Mouse (Mus musculus) hindbrain, embryonic 14.5 days (tissue): ENCODE data around the gene Olfr1475. TPM values are rescaled to one million over a fixed set of nuclear protein-coding genes. Genes with fewer than 3 reads are reported as not detected.
"Not testable (repeated sequence)": the region's sequence is repeated elsewhere in the genome, so short reads cannot be mapped to it uniquely, and the experiment has no call there.

Experiments
- ATAC-seq: fragments of 200-750 bp; cut with Nextera tagmentation; 2 replicates; pipeline ENCODE4 v1.8.0; 2017; ENCODE audit warnings: moderate number of reproducible peaks, mild to moderate bottlenecking, moderate TSS enrichment, moderate library complexity; ENCODE audit not compliant: low FRiP score
- DNase-seq: peaks from one replicate; pipeline ENCODE4 v3.0.0-alpha.2; 2015; ENCODE audit warnings: low spot score
- H3K27ac ChIP-seq: fragments of 300-500 bp; sonication (generic); 2 replicates; pipeline ENCODE4 v1.5.1; 2014; ENCODE audit warnings: mild to moderate bottlenecking, moderate library complexity
- H3K27me3 ChIP-seq: fragments of 300-500 bp; sonication (generic); 2 replicates; pipeline ENCODE4 v1.6.1; 2014; ENCODE audit warnings: mild to moderate bottlenecking, low read length, mixed read lengths; ENCODE audit not compliant: control insufficient read depth, insufficient read depth
- H3K36me3 ChIP-seq: fragments of 300-500 bp; sonication (generic); replicated peaks from 2 replicates; pipeline ENCODE4 v1.6.1; 2014; ENCODE audit not compliant: control insufficient read depth, insufficient read depth
- H3K4me1 ChIP-seq: fragments of 300-500 bp; sonication (generic); replicated peaks from 2 replicates; pipeline ENCODE4 v1.6.1; 2014; ENCODE audit warnings: antibody characterized with exemption, low read length, mixed read lengths; ENCODE audit not compliant: control insufficient read depth, insufficient read depth
- H3K4me2 ChIP-seq: fragments of 300-500 bp; sonication (generic); replicated peaks from 2 replicates; pipeline ENCODE4 v1.6.1; 2014; ENCODE audit warnings: mild to moderate bottlenecking, moderate library complexity
- H3K4me3 ChIP-seq: fragments of 300-500 bp; sonication (generic); replicated peaks from 2 replicates; pipeline ENCODE4 v1.5.1; 2014; ENCODE audit warnings: mild to moderate bottlenecking, low read length
- H3K9ac ChIP-seq: fragments of 300-500 bp; sonication (generic); 2 replicates; pipeline ENCODE4 v1.6.1; 2014
- H3K9me3 ChIP-seq: fragments of 300-500 bp; sonication (generic); 2 replicates; pipeline ENCODE4 v1.6.1; 2016; ENCODE audit warnings: low read length; ENCODE audit not compliant: control insufficient read depth
- WGBS: fragments of 180-500 bp; shearing (Covaris S2); extraction: QIAGEN DNeasy Blood & Tissue Kit; methylation state at CpG from one replicate; pipeline ENCODE4 v1.1.7; 2014; 5-methylcytosine and 5-hydroxymethylcytosine counted together
- polyA plus RNA-seq: library from polyadenylated mRNA; unstranded; fragments of >200 nt; fragmentation: Nextera tagmentation; extraction: Ambion mirVana; gene quantifications from 2 replicates; pipeline ENCODE4 v1.2.1, GENCODE M21; 2014

Gene Olfr1475
- polyA plus RNA-seq, result not detected in 2 replicates

DNA sequence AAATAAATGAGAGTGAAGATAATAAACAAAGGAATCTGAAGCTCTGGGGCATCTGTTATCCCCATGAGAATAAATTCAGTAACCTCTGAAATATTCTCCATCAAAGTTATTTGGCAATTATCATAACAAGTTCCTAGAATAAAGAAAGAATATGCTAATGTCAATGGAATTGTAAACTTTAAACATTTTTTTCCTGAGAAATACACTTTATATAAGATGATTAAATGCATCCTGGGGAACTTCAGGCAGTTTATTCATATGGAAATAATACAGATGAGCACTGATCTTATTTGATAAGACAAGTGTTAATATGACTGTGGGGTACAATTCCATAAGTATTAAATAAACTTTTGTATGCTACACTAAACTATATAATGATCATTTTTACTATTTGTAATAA, at the start of gene Olfr1475:
Gene Olfr1475 (minus strand): TSS at position 101 of the 400 bp plus-strand sequence.
- Histone ChIP-seq H3K36me3 (no peaks in the 10 kb centered on the region), H3K9ac (no peak within 1 kb of the TSS), H3K27ac (no peak within 1 kb of the TSS), H3K27me3 (no peaks in the 10 kb centered on the region), H3K4me3 (no peak within 1 kb of the TSS), H3K4me1 (no peaks in the 10 kb centered on the region), H3K4me2 (no peak within 1 kb of the TSS), H3K9me3 (peaks cover 4% of the 10 kb centered on the region; the same call in 1 of the 2 replicates)
- DNase-seq, result no peak
- ATAC-seq, result no peak

DNA sequence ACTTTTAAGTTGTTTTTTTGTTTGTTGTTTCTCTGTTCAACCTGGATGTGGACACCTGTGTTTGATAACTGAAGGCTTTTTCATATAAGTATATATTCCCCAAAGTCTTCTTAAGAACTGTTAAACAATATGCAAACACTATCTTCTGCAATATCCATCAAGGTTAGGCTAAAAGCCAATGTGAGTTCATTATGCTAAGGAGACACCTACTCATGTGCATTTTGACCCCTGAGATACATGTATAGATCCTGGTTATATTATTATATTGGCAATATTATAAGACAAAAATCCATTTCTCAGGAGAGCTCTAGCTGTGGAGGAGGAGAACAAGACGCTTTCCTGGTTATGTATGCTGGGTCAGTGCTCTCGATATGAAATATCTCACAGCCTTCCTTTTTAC, 47.6 kb upstream of the Olfr1475 start, which contains the start of gene Olfr1480:
Gene Olfr1480 (plus strand): TSS at position 301 of the 400 bp plus-strand sequence.
- no peaks in the 10 kb centered on the region for H3K4me1 ChIP-seq
- H3K27me3 ChIP-seq, result no peaks in the 10 kb centered on the region
- ATAC-seq (no peak), DNase-seq (no peak)
- WGBS, result 87% methylated on average over 2 of the region's 2 CpGs
- no peak within 1 kb of the TSS for H3K4me3 ChIP-seq
- H3K9ac ChIP-seq, result no peak within 1 kb of the TSS
- no peak within 1 kb of the TSS for H3K4me2 ChIP-seq
- no peaks in the 10 kb centered on the region for H3K36me3 ChIP-seq
- H3K9me3 ChIP-seq, result peaks cover 23% of the 10 kb centered on the region
- H3K27ac ChIP-seq, result no peak within 1 kb of the TSS

DNA sequence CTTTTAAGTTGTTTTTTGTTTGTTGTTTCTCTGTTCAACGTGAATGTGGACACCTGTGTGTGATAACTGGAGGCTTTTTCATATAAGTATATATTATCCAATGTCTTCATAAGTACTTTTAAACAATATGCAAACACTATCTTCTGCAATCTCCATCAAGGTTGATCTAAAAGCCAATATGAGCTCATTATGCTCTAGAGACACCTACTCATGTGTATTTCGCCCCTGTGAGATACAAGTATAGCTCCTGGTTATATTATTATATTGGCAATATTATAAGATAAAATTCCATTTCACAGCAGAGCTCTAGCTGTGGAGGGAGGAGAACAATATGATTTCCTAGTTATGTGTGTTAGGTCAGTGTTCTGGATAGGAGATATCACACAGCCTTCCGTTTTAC, 20.2 kb upstream of the Olfr1475 start, which contains the start of gene Olfr1477:
Gene Olfr1477 (plus strand): TSS at position 301 of the 400 bp plus-strand sequence.
- H3K27ac ChIP-seq, result no peak within 1 kb of the TSS
- H3K9ac ChIP-seq, result no peak within 1 kb of the TSS
- ATAC-seq (no peak), DNase-seq (no peak)
- no peak within 1 kb of the TSS for H3K4me2 ChIP-seq
- no peaks in the 10 kb centered on the region for H3K36me3 ChIP-seq
- no peaks in the 10 kb centered on the region for H3K4me1 ChIP-seq
- 77% methylated on average over 3 of the region's 3 CpGs for WGBS
- H3K27me3 ChIP-seq, result no peaks in the 10 kb centered on the region
- no peak within 1 kb of the TSS for H3K4me3 ChIP-seq
- H3K9me3 ChIP-seq, result 0 out of 2 replicates have a peak, but pooled peaks cover 2% of the 10 kb centered on the region

DNA sequence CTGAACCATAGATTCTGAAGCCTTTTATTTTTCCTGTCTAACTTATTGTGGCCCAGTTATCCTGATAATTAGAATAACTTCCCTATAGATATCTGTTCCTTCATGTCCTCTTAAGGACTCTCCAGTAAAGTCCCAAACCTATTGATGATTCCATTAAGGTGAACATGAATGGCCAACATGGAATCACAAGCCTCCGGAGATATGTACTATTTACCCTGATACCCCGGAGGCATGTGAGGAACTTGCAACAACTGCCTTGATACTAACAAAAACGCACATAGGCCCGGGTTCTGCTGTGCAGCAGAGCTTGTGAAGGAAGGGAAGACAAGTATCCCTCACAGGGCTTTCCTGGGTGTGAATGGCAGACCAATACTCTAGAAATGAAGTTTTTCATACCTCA, 10.7 kb downstream of the Olfr1475 start, which contains the start of gene Olfr1474:
Gene Olfr1474 (plus strand): TSS at position 301 of the 400 bp plus-strand sequence.
- not testable (repeated sequence) for H3K4me3 ChIP-seq, H3K4me1 ChIP-seq, H3K9me3 ChIP-seq, H3K36me3 ChIP-seq, H3K27ac ChIP-seq, DNase-seq, H3K9ac ChIP-seq, H3K27me3 ChIP-seq, ATAC-seq, H3K4me2 ChIP-seq
- WGBS, result 77% methylated on average over 4 of the region's 4 CpGs

DNA sequence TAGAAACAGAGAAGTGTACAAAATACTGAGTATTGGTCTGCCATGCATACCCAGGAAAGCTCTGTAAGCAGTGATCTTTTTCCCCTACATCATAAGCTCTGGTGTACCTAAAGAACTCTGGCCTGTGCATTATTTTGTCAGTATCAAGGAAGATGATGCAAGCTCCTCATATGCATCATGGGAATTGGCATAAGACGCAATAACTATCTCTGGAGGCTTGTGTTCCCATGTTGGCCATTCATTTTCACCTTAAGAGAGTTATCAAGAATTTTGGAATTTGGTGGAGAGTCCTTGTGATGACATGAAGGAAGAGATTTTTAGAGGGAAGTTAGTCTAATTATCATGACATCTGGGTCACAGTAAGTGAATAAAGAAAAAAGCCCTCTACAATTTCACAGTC, 24.0 kb downstream of the Olfr1475 start, which contains the start of gene Olfr1472:
Gene Olfr1472 (minus strand): TSS at position 101 of the 400 bp plus-strand sequence.
- DNase-seq (no peak), ATAC-seq (no peak)
- WGBS, result 83% methylated on average over 1 of the region's 1 CpGs
- Histone ChIP-seq H3K4me3 (no peak within 1 kb of the TSS), H3K4me1 (no peaks in the 10 kb centered on the region), H3K9ac (no peak within 1 kb of the TSS), H3K4me2 (no peak within 1 kb of the TSS), H3K27me3 (no peaks in the 10 kb centered on the region), H3K36me3 (no peaks in the 10 kb centered on the region), H3K27ac (no peak within 1 kb of the TSS), H3K9me3 (0 out of 2 replicates have a peak, but pooled peaks cover 6% of the 10 kb centered on the region)

DNA sequence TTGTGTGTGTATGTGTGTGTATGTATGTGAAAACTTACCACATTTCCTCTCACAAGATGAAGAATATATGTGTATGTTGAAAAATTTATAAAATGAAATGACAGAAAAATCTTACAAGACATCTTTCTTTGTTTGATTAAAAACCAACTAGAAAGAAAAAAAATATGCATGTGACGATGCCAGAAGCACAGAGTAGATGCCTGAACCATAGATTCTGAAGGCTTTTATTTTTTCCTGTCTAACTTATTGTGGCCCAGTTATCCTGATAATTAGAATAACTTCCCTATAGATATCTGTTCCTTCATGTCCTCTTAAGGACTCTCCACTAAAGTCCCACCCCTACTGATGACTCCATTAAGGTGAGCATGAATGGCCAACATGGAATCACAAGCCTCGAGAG, 36.9 kb downstream of the Olfr1475 start, which contains the start of gene Olfr1471:
Gene Olfr1471 (plus strand): TSS at position 301 of the 400 bp plus-strand sequence.
- not testable (repeated sequence) for H3K4me3 ChIP-seq, H3K9ac ChIP-seq, H3K4me1 ChIP-seq, H3K27ac ChIP-seq, DNase-seq, H3K27me3 ChIP-seq, ATAC-seq, H3K4me2 ChIP-seq, H3K36me3 ChIP-seq
- H3K9me3 ChIP-seq, result peaks cover 10% of the 10 kb centered on the region; the same call in 1 of the 2 replicates
- 80% methylated on average over 2 of the region's 2 CpGs for WGBS

Other genes with a start within 250 kb of the Olfr1475 start
- gene Olfr1463, start 248.9 kb downstream of the Olfr1475 start, polyA plus RNA-seq, result not detected in 2 replicates
- not detected in 2 replicates for gene Olfr1465, start 164.7 kb downstream of the Olfr1475 start, polyA plus RNA-seq
- not detected in 2 replicates for gene Olfr1466, start 141.3 kb downstream of the Olfr1475 start, polyA plus RNA-seq
- not detected in 2 replicates for gene Olfr1467, start 118.0 kb downstream of the Olfr1475 start, polyA plus RNA-seq
- not detected in 2 replicates for gene Olfr1469, start 72.3 kb downstream of the Olfr1475 start, polyA plus RNA-seq
- gene Olfr1471, start 36.8 kb downstream of the Olfr1475 start, polyA plus RNA-seq, result not detected in 2 replicates
- not detected in 2 replicates for gene Olfr1472, start 24.1 kb downstream of the Olfr1475 start, polyA plus RNA-seq
- gene Olfr1474, start 10.6 kb downstream of the Olfr1475 start, polyA plus RNA-seq, result not detected in 2 replicates
- not detected in 2 replicates for gene Olfr1477, start 20.4 kb upstream of the Olfr1475 start, polyA plus RNA-seq
- not detected in 2 replicates for gene Olfr1480, start 47.7 kb upstream of the Olfr1475 start, polyA plus RNA-seq
- gene Olfr1484, start 103.3 kb upstream of the Olfr1475 start, polyA plus RNA-seq, result not detected in 2 replicates
- not detected in 2 replicates for gene Olfr1487, start 137.2 kb upstream of the Olfr1475 start, polyA plus RNA-seq
- gene Olfr1489, start 151.4 kb upstream of the Olfr1475 start, polyA plus RNA-seq, result not detected in 2 replicates
- not detected in 2 replicates for gene Olfr1490, start 170.9 kb upstream of the Olfr1475 start, polyA plus RNA-seq
- gene Olfr1491, start 217.1 kb upstream of the Olfr1475 start, polyA plus RNA-seq, result not detected in 2 replicates
- not detected in 2 replicates for gene Olfr1493-ps1, start 243.1 kb upstream of the Olfr1475 start, polyA plus RNA-seq